Mouse (Mus musculus): ENCODE results near the gene Tanc2.

Gene Tanc2

GRCm38 (mm10) chr11:105589877-105590641 lies at the start of gene Tanc2:
TSS of gene Tanc2 (plus strand) at chr11:105589986.
- WGBS: under 1% methylated on average over 87 of the region's 87 CpGs

GRCm38 (mm10) chr11:105540781-105541180 lies 49.0 kb upstream of the Tanc2 start:
- 98% methylated on average over 8 of the region's 8 CpGs for WGBS

- WGBS: 82% methylated on average over 4 of the region's 4 CpGs
Observed at GRCm38 (mm10) chr11:105541366-105541765, 48.4 kb upstream of the Tanc2 start.

DNA sequence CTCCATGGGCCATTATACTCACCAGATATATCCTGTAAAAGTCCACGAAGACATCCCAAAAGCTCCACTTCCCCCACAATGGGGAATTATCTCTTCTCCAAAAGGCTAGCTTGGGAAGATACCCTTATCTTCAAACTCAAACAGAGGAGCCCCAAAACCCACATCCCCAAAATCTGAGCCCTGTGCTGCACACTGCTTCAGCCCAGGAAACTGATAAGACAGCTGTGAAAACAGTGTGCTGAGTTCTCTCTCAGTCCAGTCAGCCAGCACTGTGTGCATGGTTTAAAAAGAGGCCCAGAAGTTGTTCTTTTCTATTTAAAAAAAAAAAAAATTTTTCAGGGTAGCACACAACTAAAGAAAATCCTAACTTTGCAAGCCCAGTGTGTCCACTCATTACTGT lies 47.7 kb upstream of the Tanc2 start:
- 38% methylated on average over 1 of the region's 1 CpGs for WGBS

GRCm38 (mm10) chr11:105545801-105546200 lies 44.0 kb upstream of the Tanc2 start:
- 65% methylated on average over 8 of the region's 8 CpGs for WGBS

DNA sequence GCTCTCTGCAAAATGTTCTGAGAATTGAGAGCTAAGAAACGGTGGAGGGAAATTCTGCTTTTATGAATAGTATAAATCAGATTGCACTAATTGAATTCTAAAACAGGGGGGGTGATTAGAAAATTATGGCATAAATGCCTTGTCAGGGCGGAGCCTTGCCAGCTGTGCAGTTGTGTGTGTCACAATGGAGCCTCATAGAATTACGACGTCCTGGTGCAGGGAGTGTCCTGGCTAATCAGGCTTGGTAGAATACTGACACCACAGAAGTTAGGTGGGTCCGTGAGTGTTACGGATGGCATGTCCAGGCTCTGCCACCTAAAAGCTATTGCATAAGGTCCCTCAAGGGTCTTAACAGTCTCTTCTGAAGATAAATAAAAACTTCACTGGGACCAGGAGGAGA lies 43.4 kb upstream of the Tanc2 start:
- WGBS: 86% methylated on average over 6 of the region's 6 CpGs

DNA sequence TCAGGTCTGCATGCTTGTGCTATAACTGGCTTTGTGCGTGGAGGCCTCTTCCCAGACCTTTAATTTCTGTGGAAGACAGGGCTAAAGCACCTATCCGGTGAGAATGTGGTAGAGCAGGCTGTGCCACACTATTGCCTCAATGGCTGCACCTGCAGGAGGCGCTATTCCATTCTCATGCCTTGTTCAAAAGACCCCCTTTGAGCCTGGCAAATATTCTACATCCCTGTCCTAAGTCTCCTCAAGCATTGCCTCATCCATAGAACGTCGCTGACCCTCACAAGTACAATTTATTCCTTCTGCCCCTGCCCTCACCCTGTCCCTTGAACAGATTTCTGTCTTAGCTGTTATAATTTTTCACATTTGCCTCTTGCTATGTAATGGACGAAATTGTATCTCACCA lies 41.4 kb upstream of the Tanc2 start:
- 87% methylated on average over 6 of the region's 6 CpGs for WGBS

GRCm38 (mm10) chr11:105549164-105550121 lies 40.3 kb upstream of the Tanc2 start:
- WGBS: 47% methylated on average over 9 of the region's 9 CpGs

DNA sequence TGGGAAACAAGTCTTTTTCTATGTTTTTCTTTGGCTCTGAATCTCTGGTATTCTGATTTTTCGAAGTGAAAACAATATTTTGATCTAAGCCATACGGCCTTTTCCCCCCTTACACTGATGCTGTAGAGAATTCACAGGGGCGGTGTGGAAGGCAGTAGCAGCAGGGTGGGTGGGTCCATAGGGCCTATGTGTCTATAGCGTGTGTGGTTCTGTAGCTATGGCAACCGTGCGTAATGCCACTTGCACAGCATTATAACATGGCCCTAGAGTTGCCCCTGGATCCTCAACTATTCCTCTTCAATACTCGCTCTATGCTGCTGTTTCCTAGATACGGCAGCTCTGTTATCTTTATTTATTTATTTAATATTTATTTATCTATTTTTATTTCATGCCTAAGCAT lies 32.5 kb upstream of the Tanc2 start:
- WGBS: 70% methylated on average over 8 of the region's 8 CpGs

- 92% methylated on average over 6 of the region's 6 CpGs for whole genome bisulfite sequencing
Observed at GRCm38 (mm10) chr11:105558803-105559505, 30.8 kb upstream of the Tanc2 start.

- 93% methylated on average over 3 of the region's 3 CpGs for WGBS
Observed at GRCm38 (mm10) chr11:105563546-105563945, 26.2 kb upstream of the Tanc2 start.

DNA sequence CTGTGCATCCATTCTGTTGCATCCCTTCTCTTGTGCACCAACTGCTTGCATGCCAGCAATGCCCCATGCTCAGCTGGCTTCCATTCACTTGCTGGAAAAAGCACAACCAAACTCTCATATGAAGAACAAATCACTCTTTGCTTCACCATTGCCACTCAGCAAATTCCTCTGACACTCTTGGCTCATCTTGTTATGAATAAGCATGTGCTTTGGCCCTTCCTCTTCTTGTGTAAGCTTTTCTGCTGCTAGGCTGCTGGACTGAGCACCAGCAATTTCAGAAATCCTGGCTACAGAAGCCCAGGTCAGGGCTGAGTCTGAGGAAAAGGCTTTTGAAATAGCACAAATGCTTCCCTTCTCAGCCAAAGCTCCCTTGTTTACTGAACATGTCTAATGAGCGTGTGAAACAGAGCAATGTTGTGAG lies 22.6 kb upstream of the Tanc2 start:
- WGBS: 60% methylated on average over 1 of the region's 1 CpGs

DNA sequence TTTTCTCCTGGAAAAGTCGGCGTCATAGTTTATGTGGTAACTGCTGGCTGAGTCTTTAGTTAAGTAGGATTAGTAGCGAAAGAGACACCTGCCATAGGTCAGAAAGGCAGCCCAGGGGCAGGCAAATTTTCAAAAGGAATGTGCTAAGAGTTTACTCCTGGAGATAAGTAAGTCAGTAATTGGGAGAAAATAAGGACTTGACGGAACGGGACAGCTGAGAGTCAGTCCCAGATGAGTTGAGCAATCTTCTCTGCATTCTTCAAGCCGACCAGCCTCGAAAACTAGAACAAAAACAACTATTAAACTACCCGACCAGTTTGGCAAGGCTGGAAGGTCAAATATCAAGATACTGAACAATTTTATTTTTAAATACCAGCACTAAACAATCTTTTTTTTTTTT lies 17.8 kb upstream of the Tanc2 start:
- WGBS: 83% methylated on average over 8 of the region's 8 CpGs

GRCm38 (mm10) chr11:105574241-105574640 lies 15.5 kb upstream of the Tanc2 start:
- WGBS: 53% methylated on average over 7 of the region's 7 CpGs

- 92% methylated on average over 3 of the region's 3 CpGs for WGBS
Observed at GRCm38 (mm10) chr11:105582020-105582419, 7.8 kb upstream of the Tanc2 start.

DNA sequence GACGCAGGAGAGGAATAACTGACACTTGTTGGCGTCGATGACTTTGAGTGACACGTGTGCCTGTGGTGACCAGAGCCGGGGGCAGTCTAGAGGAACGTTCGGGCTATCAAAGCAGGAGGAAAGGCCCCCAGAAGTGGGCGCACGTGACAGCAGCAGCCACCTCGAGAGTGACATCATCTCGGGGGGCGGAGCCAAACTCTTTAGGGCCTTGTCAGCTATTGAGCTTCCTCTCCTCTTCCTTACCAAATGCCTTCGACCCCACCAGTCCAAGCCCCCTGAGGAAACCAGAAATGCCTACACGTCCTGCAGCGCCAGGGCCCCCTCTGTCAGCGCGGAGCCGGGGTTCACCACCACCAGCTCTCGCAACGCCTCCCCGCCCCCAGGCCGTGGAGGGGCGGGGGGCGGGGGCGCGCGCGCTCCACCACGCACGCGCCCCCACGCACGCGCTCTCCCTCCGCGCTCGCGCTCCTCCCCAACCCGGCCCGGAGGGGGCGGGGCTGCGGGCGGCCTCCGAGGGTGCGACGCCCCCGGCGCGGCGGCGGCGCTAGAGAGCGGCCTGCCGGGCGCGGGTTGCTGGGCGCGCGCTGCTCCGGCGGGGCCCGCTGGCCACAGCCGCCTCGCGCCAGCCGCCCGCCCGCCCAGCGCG lies 432 bp upstream of the Tanc2 start:
- under 1% methylated on average over 49 of the region's 70 CpGs for WGBS

DNA sequence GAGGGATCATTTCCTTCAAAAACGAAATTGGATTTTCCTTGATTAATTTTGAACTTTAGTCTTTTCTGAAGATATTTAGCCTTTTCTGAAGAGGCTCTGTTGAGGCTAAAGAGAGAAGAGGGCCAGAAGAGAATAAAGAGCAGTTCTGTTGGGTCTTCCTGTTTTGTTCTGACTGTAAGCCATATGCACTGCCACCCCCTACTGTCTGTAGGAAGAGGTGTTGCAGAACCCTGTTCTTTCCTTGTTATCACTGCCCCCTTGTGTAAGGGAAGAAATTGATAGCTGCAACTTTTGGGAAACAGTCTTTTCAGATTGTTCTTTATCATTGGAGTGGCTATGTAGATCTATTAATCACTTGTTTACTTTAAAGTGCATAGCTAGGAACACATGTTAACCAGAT lies 2.1 kb downstream of the Tanc2 start:
- 9% methylated on average over 1 of the region's 1 CpGs for WGBS

- WGBS: 92% methylated on average over 1 of the region's 1 CpGs
Observed at GRCm38 (mm10) chr11:105626201-105626600, 36.4 kb downstream of the Tanc2 start.

DNA sequence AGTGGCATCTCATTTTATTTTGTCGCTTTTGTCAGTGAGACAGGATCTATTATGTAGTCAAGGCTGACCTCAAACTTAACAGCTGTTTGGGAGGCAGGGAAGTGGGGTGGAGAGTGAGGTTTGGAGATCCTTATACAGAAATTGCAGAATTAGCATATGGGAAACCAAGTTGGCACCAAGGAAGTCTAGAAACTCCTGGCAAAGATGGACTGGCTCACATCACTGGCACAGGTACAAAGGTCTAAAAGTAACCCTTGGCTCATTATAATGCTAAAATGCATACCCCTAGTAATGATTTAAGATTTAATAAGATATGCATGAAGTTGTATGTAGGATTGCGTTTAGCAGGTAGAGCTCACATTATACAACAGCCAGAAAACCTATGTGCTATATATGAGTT lies 58.2 kb downstream of the Tanc2 start:
- WGBS: 68% methylated on average over 2 of the region's 2 CpGs

- 86% methylated on average over 2 of the region's 2 CpGs for WGBS
Observed at GRCm38 (mm10) chr11:105654616-105655015, 64.8 kb downstream of the Tanc2 start.

- WGBS: 47% methylated on average over 4 of the region's 4 CpGs
Observed at GRCm38 (mm10) chr11:105655335-105655734, 65.5 kb downstream of the Tanc2 start.

DNA sequence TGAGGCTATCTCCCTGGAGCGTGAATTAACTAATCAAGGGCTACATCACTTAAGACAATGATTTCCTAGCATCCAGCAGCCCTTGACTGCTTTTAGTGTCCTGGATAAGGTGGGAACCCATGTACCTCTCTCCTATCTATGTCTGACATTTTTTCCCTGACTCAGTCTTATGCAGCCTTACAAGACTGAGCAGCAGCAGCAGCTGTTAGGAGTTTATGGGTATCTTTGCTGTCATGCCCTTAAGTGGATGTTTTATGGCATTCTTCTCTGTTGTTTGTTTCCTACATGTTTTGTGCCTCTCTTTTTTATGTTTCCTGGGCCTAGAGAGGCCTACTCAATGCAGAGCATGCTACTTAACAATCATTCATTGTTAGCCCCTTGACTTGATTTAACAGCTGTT lies 78.1 kb downstream of the Tanc2 start:
- 95% methylated on average over 1 of the region's 1 CpGs for WGBS
